Mouse (Mus musculus) gastrocnemius, postnatal 25 days (tissue): Measurements from ENCODE around the gene Krt71. TPM values are rescaled to one million over a fixed set of nuclear protein-coding genes. Genes with fewer than 3 reads are reported as not detected.

Experiments
- DNase-seq: peaks from one replicate; pipeline ENCODE4 v3.0.0; 2022
- microRNA-seq, 2 experiments: library from miRNA; unstranded; fragments of <30 nt; microRNA quantifications; one replicate each; pipeline ENCODE4 v1.2.0; 2021; ENCODE audit warnings: borderline replicate concordance in 2 of 2
- total RNA-seq, 2 experiments: library from RNA; stranded (reverse); gene quantifications; 1 replicate in 1 of 2; 2 replicates in 1 of 2; pipeline ENCODE4 v1.2.3; 2021

The Krt71 gene
- total RNA-seq, 2 experiments from 2014 or later, result not detected

GRCm38 (mm10) chr15:101688161-101688560, 54.7 kb downstream of the Krt71 start:
- no peak for DNase-seq

Small RNA genes within 50 kb of the gene (microRNA-seq; reads per million reads assigned to microRNA genes)
- gene Gm44323, result 0 reads per million in 2 experiments
- gene Gm44342, result 0 reads per million in 2 experiments

Other genes with a start within 250 kb of the Krt71 start
- not detected for gene Gm49425, start 225.8 kb downstream of the Krt71 start, total RNA-seq
- gene Krt84, start 210.3 kb downstream of the Krt71 start, total RNA-seq, result not detected
- gene Krt82, start 192.4 kb downstream of the Krt71 start, total RNA-seq, result not detected
- not detected for gene Krt90, start 180.2 kb downstream of the Krt71 start, total RNA-seq
- not detected for gene Krt75, start 169.2 kb downstream of the Krt71 start, total RNA-seq
- gene Gm5414, start 114.9 kb downstream of the Krt71 start, total RNA-seq, result not detected
- gene Gm5478, start 95.7 kb downstream of the Krt71 start, total RNA-seq, result not detected
- not detected for gene Krt6b, start 62.8 kb downstream of the Krt71 start, total RNA-seq
- not detected for gene Krt6a, start 48.8 kb downstream of the Krt71 start, total RNA-seq
- not detected for gene Krt5, start 30.2 kb downstream of the Krt71 start, total RNA-seq
- gene Krt72, start 43.4 kb upstream of the Krt71 start, total RNA-seq, result not detected
- not detected for gene Krt73, start 59.2 kb upstream of the Krt71 start, total RNA-seq
- gene Krt2, start 75.1 kb upstream of the Krt71 start, total RNA-seq, result not detected
- gene Krt1, start 107.7 kb upstream of the Krt71 start, total RNA-seq, result not detected
- gene Krt77, start 126.6 kb upstream of the Krt71 start, total RNA-seq, result not detected
- gene Krt76, start 149.8 kb upstream of the Krt71 start, total RNA-seq, result not detected
- not detected for gene Krt4, start 181.6 kb upstream of the Krt71 start, total RNA-seq
- gene Krt79, start 197.2 kb upstream of the Krt71 start, total RNA-seq, result under 1 TPM in 1 of 2 experiments, not detected in 1; 0.13 TPM
- gene Krt78, start 211.2 kb upstream of the Krt71 start, total RNA-seq, result not detected